Mouse (Mus musculus) kidney, adult 2 months (tissue): ENCODE data around the gene Ppp4r1.

Experiments used
- CTCF ChIP-seq: fragments of 200-500 bp; conservative IDR thresholded peaks from 2 replicates; pipeline ENCODE4 v1.5.1; 2011; ENCODE audit warnings: low read depth, mild to moderate bottlenecking, control low read depth, low read length, moderate library complexity, mixed read lengths; ENCODE audit not compliant: insufficient read depth, insufficient read length
- POLR2A ChIP-seq: fragments of 200-500 bp; IDR thresholded peaks from one replicate; pipeline ENCODE4 v1.6.1; 2011; ENCODE audit warnings: low read depth, low read length, control low read depth

DNA sequence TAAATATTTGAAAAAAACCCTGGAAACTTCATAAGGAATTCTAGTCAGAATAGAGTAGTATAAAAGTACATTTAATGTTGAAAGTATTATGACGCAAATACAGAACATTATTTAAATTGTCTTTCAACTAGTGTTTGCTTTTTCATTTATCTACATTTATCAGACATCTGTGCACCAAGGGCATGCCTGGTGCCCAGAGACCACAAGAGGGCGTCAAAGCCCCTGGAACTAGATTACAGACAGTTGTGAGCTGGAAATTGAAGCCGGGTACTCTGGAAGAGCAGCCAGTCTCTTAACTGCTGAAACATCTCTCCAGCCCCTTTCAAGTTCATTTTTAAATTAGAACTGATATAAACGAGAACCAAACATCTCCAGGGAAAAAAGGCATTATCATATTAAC, 80.2 kb downstream of the Ppp4r1 start:
- TF ChIP-seq POLR2A (no peak), CTCF (peak; percentile 60)
